Mouse (Mus musculus) brown adipose tissue, adult 24 weeks (tissue): ENCODE measurements around the gene Dlec1. TPM values are rescaled to one million over a fixed set of nuclear protein-coding genes. Genes with fewer than 3 reads are reported as not detected.

Source experiments
- H3K27ac ChIP-seq: fragments of 200-500 bp; replicated peaks from 2 replicates; pipeline ENCODE4 v1.5.1; 2012; ENCODE audit warnings: low read depth, mild to moderate bottlenecking, low read length
- H3K4me1 ChIP-seq: fragments of 200-500 bp; 2 replicates; pipeline ENCODE4 v1.6.1; 2012; ENCODE audit warnings: low read length, mixed read lengths; ENCODE audit not compliant: control insufficient read depth, insufficient read depth, insufficient read length
- H3K4me3 ChIP-seq: fragments of 200-500 bp; 2 replicates; pipeline ENCODE4 v1.5.1; 2012; ENCODE audit warnings: low read depth, mild to moderate bottlenecking, low read length, moderate library complexity; ENCODE audit not compliant: insufficient read depth
- polyA plus RNA-seq: library from polyadenylated mRNA; stranded (reverse); fragments of >200 nt; gene quantifications from 2 replicates; pipeline ENCODE4 v1.2.4, GENCODE M21; 2012; ENCODE audit not compliant: missing spikeins, insufficient read depth, insufficient read length

The Dlec1 gene
- polyA plus RNA-seq, 1 experiment, result 1.4 TPM

DNA sequence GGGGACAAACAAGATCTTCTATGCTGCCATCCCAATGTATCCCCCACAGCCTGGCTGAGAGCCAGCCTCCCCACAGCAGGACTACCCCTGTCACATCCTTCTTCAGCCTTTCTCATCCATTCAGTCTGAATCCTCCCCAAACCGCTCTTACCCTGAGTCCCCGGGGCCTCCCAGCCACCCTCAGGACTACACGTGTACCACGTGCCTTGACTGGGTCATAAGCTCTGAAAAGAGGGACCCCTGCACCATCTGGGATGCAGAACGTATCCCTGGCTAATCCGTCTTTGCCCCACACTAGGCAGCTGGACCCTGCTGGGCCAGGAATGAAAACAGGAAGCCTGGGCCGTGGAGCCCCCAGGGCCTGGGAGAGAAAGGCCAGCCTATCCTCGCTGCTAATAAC, 20.2 kb upstream of the Dlec1 start:
- no peak overlapping the region for H3K27ac ChIP-seq
- H3K4me1 ChIP-seq, result peaks cover 12% of the 10 kb centered on the region
- H3K4me3 ChIP-seq, result no peak overlapping the region

DNA sequence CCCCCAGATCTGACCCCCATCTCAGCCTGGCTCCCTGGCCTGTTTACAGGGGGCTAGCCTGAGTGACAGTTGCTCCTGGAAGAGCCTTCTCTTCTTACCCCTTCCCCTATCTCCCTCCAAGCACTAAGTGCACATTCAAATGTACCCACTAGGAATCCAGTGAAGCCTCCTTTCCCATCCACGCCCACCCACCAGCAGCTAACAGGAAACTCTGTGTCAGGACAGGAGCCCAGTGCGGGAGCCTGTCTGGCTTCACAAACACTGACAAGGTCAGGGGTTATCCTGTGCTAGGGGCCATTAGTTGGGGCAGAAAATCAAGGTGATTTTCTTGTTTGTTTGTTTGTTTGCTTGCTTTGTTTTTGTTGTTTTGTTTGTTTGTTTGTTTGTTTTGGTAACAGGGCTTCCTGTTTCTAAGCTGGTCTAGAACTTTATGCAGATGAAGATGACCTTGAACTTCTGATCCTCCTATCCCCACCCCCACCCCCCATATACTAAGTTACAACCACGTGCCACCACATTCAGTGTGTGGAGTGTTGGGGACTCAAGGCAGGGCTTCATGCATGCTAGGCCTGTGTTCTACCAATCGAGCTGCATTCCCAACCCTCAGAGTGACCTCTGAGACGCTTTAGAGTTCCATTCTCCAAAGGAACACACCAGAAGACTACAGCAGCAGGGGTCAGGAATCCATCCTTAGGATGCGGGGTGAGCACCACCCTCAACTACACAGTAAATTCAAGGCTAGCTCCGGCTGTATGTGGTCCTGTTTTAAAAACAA, 19.4 kb upstream of the Dlec1 start:
- Histone ChIP-seq H3K4me3 (no peak overlapping the region), H3K4me1 (peaks cover 15% of the 10 kb centered on the region), H3K27ac (no peak overlapping the region)

DNA sequence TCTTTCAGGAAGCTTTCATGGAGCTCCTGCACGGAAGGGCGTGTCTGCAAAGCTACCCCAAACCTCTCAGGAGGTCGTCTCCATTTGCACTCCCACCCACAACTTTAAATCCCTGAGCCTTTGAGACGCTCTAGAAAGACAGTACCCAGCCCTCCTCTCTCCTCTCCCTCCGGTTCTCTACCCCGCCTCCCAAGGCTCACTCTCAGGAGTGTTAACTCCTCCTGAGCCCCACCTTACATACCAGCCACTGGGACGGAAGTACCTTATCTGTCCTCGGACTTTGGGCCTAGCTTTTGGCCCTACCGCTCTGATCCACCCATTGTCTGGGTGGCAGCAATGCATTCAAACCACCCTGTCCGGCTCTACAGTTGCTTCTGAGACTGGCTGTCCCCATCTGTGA, 18.3 kb upstream of the Dlec1 start:
- Histone ChIP-seq H3K27ac (no peak overlapping the region), H3K4me3 (no peak overlapping the region), H3K4me1 (peaks cover 15% of the 10 kb centered on the region)

DNA sequence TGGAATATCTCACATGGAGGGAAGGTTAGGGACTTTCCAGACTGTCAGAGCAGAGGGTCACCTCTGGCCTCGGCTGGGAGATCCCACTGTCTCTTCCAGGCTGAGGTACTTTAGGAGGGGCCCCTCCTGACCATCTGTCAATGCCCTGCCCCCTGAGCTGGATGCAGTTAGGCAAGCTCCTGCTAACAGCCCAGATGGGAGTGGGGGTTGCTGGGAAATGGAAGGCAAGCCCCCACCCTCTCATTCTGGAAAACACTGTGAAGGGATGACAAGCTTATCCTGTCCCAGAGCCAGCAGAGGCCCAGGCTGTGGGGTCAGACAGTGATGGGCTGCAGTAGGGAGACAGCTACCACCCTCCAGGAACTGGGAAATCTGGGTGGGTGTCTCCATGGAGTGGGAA, 15.8 kb upstream of the Dlec1 start:
- Histone ChIP-seq H3K4me3 (no peak overlapping the region), H3K27ac (no peak overlapping the region), H3K4me1 (peaks cover 22% of the 10 kb centered on the region)

DNA sequence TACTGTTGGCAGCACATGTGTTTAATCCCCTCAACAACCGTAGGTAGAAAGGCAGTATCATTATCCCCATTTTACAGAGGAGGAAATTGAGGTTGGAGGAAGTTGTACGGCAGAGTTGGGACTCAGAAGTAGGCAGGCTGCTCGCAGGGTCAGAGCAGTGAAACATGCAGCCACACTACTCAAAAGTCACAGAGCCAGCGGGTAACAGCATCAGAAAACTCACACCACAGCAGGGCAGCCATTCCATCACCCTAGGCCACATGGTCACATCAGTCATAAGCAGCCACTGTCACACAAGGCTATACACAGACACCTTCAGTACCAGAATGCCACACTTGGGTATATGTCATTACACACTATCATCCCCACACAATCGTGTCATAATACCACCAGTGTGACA, 15.0 kb upstream of the Dlec1 start:
- Histone ChIP-seq H3K4me3 (no peak overlapping the region; the same call in 1 of the 2 replicates), H3K27ac (no peak overlapping the region)

DNA sequence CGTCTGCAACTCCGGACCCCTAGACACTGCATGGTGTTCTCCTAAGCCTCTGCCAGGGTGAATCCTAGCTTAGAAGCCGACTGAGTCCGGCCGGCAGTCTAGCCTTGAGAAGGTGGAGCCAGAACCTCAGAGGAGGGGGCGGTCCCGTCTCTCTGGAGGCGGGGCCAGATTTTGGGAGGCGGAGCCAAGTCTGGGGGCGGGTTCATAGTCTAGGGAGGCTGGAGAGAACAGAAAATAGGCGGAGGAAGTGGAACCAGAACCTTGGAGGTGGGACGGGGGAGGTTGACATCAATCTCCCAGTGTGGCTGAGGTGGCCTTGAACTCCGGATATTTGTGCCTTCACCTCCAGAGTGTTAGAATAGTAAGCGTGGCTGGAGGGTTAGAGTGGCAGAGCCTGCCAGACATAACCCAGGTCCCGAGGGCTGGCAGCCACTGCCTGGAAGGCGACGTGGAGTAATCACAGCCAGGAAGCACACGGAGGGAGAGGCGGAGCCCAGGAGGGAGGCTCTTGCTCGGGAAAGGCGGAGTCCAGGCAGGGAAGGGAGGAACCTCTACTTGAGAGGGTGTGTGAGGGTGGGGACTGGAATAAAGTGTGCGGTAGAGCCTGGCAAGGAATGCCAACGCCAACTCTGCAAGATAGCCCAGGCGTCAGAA, 14.0 kb upstream of the Dlec1 start:
- H3K27ac ChIP-seq, result peak overlapping the region; percentile 81
- H3K4me3 ChIP-seq, result peak overlapping the region; percentile 72
- H3K4me1 ChIP-seq, result peaks cover 32% of the 10 kb centered on the region

More for the DNA sequence above, 15.0 kb upstream of the Dlec1 start:
- peaks cover 28% of the 10 kb centered on the region for H3K4me1 ChIP-seq

DNA sequence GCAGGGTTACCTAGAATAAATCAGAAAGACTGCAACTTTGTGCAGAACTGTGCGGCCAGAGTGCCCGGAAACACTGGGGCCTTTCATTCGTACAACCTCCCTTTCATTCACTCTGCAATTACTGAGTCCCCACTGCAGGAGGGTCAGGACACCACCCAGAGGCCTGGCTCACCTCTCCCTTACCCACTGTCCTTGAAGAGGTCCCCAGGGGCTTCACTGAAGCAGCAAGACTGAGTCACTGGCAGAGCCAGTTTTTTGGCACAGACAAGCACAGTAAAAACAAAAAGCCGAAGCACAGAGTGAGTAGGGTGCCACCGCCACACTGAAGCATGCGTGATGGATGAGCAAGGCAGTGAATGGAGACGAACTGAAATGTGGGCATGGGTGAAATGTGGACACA, 12.8 kb upstream of the Dlec1 start:
- Histone ChIP-seq H3K27ac (0 out of 2 replicates have a peak overlapping the region, but pooled peaks have one; percentile 69), H3K4me3 (0 out of 2 replicates have a peak overlapping the region, but pooled peaks have one; percentile 5), H3K4me1 (peaks cover 32% of the 10 kb centered on the region)

DNA sequence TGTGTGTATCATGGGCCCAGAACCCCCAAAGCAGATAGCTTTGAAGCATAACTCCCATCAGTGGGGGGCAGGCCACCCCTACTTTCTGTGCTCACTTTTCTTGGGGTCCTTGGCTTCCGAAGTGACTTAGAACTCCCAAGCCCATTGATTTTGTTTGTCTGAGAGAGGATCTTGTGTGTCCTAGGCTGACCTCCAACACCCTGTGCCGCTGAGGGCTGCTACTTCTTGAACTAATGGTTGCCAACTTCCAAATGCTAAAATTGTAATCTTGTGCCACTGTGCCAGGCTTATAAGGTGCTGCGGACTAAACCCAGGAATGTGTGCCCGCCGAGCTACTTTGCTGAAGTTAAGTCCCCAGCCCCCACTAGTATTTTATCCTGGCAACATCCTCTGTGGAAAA, 11.8 kb upstream of the Dlec1 start:
- no peak overlapping the region for H3K4me3 ChIP-seq
- H3K4me1 ChIP-seq, result peaks cover 23% of the 10 kb centered on the region
- H3K27ac ChIP-seq, result peak overlapping the region; percentile 69

DNA sequence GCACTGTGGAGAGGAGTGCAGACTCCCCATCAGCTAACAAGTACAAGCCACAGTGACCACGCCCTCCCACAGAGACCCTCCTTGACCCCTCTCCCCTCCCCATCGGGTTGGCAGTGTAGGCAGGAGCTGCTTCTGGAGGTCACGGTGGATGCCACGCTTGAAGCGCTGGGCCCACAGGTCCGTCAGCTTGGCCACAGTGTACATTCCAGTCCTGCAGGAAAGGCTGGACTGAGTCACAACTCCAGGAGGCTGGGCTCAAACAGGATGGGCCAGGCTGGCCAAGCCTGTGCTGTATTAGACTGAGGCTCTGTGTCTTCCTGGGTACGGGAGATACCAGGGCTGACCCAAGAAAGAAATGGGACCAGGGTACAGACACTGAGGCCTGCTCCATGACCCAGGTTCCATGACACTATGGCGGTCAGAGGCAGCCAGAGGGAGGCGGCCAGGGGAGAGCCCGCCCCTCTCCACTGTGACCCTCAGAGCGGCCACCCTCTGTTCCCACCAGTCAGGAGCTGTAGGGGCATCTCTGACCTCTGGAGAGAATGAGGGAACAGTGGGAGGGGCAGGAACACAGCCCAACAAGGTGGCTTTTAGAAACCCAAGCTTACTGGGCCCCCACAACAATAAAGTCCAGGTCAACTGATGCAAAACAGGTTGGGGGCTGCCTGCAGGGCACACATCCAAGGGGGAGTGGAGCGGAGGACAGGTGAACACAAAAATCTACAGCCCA, 10.5 kb upstream of the Dlec1 start:
- peak overlapping the region; percentile 92 for H3K4me3 ChIP-seq
- H3K4me1 ChIP-seq, result peaks cover 20% of the 10 kb centered on the region
- peak overlapping the region; percentile 10; the same call in 1 of the 2 replicates for H3K27ac ChIP-seq

DNA sequence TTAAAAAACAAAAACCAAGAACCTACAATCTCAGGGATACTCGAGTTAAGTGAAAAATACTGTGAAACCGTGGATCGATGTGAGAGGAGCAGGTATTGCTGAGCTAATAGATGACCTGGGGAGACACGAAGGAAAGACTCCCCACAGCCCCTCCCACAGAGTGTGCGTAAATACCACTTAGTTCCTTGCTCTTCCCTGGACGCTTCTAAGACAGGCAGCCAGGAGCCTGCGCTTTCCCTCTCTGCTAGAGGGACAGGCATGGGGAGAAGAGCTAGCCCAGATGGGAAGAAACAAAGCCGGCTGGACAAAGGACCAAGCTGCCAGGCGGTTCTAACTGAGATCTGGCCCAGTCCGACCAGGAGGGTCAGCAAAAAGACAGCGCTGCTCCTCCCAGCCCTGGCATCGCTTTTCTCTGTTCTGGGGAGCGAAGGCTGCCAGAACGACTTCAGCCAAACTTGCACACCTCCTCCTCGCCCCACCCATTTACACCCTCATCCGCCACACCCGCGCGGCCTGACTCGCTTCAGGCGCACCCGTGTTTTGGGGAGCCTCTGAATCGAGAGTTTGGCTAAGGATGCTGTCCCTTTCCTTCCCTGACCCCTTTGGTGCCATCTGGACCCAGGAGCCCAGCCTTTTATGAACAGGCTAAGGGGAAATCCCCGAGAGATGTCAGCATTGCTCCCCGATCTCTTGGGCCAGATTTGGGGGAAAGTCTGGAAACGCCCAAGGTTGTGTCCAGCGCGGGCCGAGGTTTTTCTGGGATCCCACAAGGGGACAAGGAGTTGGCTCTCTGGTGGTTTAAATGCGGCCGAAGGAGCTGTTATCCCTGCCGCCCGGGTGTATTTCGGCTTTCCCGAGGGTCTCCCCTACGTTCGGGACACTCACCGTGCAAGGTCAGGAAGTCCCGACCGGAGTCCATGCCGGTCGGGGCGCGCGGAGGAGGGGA, 9.5 kb upstream of the Dlec1 start:
- Histone ChIP-seq H3K4me3 (peak overlapping the region; percentile 92), H3K27ac (peak overlapping the region; percentile 10; the same call in 1 of the 2 replicates), H3K4me1 (peaks cover 17% of the 10 kb centered on the region)

DNA sequence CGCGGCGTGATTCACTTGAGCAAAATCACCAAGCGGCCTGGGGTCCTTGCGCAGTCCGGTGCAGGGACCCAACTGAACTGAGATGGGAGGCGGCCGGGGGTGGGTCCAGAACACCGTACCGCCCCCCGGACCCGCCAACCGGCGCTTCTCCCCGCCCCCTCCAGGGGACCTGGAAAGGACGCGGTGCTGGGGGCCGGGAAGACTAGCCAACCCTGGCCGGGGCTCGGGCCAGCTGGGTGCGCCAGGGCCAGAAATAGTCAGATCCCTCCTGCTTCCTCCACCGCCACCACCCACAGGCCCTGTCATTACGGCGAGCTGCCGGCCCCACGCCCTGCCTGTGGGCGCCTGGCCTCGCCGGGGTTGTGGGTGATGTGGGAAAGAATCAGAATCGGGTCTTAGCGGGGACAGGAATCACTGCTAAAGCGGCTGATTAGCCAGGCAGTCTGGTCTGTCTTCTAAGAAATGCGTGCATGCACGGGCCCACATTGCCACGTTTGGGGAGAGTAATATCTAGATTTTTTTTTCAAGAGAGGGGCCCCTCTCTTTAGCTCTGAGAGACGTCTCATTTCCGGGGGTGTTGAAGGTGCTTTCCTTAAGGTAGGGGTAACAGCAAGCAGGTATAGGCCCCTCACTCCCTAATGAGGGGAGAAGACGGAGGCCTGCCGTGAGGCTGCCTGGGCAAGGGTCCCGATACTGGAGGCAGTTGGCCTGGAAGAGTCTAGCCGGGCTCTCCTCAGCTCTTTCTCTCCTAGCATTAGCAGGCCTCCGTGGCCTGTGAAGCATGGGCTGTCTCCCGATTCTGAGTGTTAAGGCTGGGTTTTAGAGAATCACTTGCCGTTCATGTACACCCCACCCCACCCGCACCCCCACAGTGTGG, 8.6 kb upstream of the Dlec1 start, which contains the start of gene Plcd1:
Plcd1 (minus strand) TSS at position 84 of the 877 bp plus-strand sequence.
- Histone ChIP-seq H3K27ac (peak within 1 kb of the TSS; percentile 59), H3K4me1 (peaks cover 17% of the 10 kb centered on the region), H3K4me3 (peak within 1 kb of the TSS; percentile 92)

DNA sequence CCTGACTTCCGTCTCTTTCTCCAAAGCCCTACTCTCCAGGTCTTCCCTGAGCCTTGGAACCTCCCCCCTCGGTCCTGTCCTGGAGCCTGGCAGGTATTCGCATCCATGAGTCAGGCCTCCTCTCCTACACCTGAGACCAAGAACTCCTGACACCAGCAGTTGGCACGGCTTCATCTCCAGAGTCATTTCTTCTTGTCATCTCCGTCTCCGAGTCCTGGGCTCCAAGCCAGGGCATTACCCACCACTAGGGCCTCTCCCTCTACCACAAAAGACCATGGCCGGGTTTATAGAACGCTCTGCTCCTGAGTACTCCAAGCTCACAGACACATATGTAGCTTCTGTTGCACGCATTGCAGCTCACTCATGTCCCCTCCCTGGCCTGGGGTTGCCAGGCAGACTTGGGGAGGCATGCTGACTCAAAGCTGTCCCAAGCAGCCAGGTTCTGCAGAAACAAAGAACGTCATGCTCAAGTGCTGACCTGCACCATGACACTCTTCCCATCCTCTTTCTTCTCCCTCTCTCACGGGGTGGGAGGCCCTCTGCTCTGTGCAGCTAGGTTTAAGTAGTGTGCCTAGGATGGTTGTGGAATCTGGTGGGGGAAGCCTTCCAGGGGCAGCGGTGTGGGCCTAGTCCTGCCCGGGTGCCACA, 7.7 kb upstream of the Dlec1 start:
- Histone ChIP-seq H3K4me3 (no peak overlapping the region), H3K27ac (no peak overlapping the region), H3K4me1 (peaks cover 17% of the 10 kb centered on the region)

DNA sequence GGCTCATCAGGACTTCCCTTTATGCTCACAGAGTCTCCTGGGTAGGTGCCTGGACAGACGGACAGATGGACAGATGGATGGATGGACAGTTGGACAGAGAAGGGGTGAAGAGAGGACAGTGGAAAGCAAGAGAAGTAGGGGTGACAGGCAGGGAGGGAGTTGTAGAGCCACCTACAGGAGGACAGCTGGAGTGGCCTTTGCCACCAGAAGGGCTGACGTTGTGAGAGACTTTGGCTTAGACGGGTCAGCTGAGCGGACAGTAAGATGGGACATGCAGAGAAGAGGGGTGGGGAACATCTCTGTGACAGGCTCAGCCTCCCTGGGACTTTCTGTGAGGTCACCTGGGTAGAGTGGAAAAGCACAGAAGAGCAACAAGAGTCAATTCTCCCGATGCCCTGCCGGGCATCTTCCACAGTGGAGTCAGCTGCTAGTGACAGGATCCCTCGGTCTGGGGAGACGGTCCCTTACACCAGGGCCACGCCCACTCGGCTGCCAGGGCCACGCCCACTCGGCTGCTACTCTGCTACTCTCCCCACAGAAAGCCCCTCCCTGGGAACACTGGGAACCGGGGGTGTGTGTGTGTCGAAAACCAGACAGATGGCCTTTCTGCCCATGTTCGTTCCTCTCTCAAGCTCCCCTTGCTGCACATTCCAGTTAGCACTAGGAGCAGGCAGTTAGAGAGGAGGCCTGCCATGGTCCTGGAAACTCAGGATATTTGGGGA, 1.9 kb upstream of the Dlec1 start:
- H3K4me3 ChIP-seq, result no peak overlapping the region
- no peak overlapping the region for H3K27ac ChIP-seq
- H3K4me1 ChIP-seq, result no peaks in the 10 kb centered on the region
